In genomic region chr11:108220605-108221004, GRCm38 (mm10) we compare ENCODE assay signal across 25 mouse cellular contexts.
DNase-seq lines count a peak whose midpoint lies in the region; ATAC-seq and TF ChIP-seq lines count a peak whose summit lies in the region.
"Had no signal": no experiment of that assay in that cellular context is flagged by ENCODE, and none has a peak within 500 bp of the region (broad histone marks: within the 10 kb centered on the region; RNA-seq: fewer than 3 reads in every experiment).

No protein-coding gene starts in this region.

- no peak overlapping the region for H3K4me3 ChIP-seq in forebrain, embryonic 13.5 days
- H3K4me3 ChIP-seq in forebrain, embryonic 11.5 days (ENCODE audit: low read depth, low read length): no peak overlapping the region
- no peak overlapping the region for H3K4me3 ChIP-seq in left cerebral cortex, adult 2 months
- H3K4me3 ChIP-seq in CH12.LX (replicated peaks in 1 of 3; ENCODE audit: low read depth in 2 of 3, low read length in 2 of 3, poor library complexity in 1 of 3): no peak overlapping the region
- no peak overlapping the region for H3K4me3 ChIP-seq in limb, embryonic 10.5 days
- no peak overlapping the region for H3K4me3 ChIP-seq in liver, postnatal 0 days (ENCODE audit: low read depth, low read length)
- H3K4me3 ChIP-seq: hindbrain, embryonic 10.5 days; hindbrain, embryonic 15.5 days; kidney, embryonic 15.5 days; limb, embryonic 12.5 days; liver, embryonic 15.5 days had no signal

- ATAC-seq in forebrain, embryonic 13.5 days: no peak
- ATAC-seq in forebrain, embryonic 11.5 days (replicated peaks; ENCODE audit: low FRiP score): no peak
- ATAC-seq in liver, postnatal 0 days: no peak
- ATAC-seq: activated CD4-positive, CD25-positive, alpha-beta regulatory T cell, adult 4 months had no signal

- no peak overlapping the region for H3K9ac ChIP-seq in forebrain, embryonic 13.5 days
- H3K9ac ChIP-seq in forebrain, embryonic 11.5 days (ENCODE audit: low read length): no peak overlapping the region
- H3K9ac ChIP-seq in CH12.LX (ENCODE audit: insufficient read depth, low read depth): no peak overlapping the region
- H3K9ac ChIP-seq in liver, postnatal 0 days (replicated peaks): no peak overlapping the region
- H3K9ac ChIP-seq: hindbrain, embryonic 15.5 days; kidney, embryonic 15.5 days; limb, embryonic 12.5 days; liver, embryonic 15.5 days had no signal

- no peaks in the 10 kb centered on the region for H3K27me3 ChIP-seq in forebrain, embryonic 13.5 days
- H3K27me3 ChIP-seq in forebrain, embryonic 11.5 days (ENCODE audit: control insufficient read depth, insufficient read depth, low read length): no peaks in the 10 kb centered on the region
- H3K27me3 ChIP-seq in CH12.LX (replicated peaks): no peaks in the 10 kb centered on the region
- no peaks in the 10 kb centered on the region for H3K27me3 ChIP-seq in limb, embryonic 10.5 days (ENCODE audit: low read depth, poor library complexity, severe bottlenecking)
- H3K27me3 ChIP-seq in liver, postnatal 0 days (ENCODE audit: insufficient read depth, low read length): no peaks in the 10 kb centered on the region
- H3K27me3 ChIP-seq: hindbrain, embryonic 15.5 days; kidney, embryonic 15.5 days; limb, embryonic 12.5 days; liver, embryonic 15.5 days had no signal

- peak overlapping the region; percentile 74 for H3K27ac ChIP-seq in forebrain, embryonic 13.5 days
- H3K27ac ChIP-seq in forebrain, embryonic 11.5 days (ENCODE audit: low read depth, low read length): no peak overlapping the region
- peak overlapping the region; percentile 76 for H3K27ac ChIP-seq in left cerebral cortex, adult 2 months
- no peak overlapping the region for H3K27ac ChIP-seq in CH12.LX (ENCODE audit: insufficient read depth, low read depth)
- H3K27ac ChIP-seq in limb, embryonic 10.5 days: no peak overlapping the region
- H3K27ac ChIP-seq in liver, postnatal 0 days (ENCODE audit: low read depth): no peak overlapping the region
- H3K27ac ChIP-seq: hindbrain, embryonic 10.5 days; hindbrain, embryonic 15.5 days; kidney, embryonic 15.5 days; limb, embryonic 12.5 days; liver, embryonic 15.5 days had no signal

- in situ Hi-C loops in CH12.LX (cut with MboI; ENCODE audit: low pct_ligation_motif_present, low pct_unique_long_range_greater_than_20kb, low sequenced_read_pairs): loop anchor here (25.0 kb wide), 1 partner anchor 358 kb away; no protein-coding TSS in a partner anchor

- TF ChIP-seq CTCF in left cerebral cortex, adult 2 months (IDR thresholded peaks at IDR 0.05): no peak
- TF ChIP-seq CTCF in CH12.LX (conservative IDR thresholded peaks at IDR 0.05 in 1 of 2, IDR thresholded peaks at IDR 0.05 in 1 of 2; ENCODE audit: low read depth in 2 of 2, low read length in 2 of 2): no peak
- TF ChIP-seq CTCF in brain, embryonic 14.5 days (IDR thresholded peaks at IDR 0.05; ENCODE audit: borderline replicate concordance, extremely low read depth, insufficient read depth, insufficient read length): no peak
- TF ChIP-seq CTCF in liver, postnatal 0 days (IDR thresholded peaks at IDR 0.05; ENCODE audit: low read depth): no peak

- H3K36me3 ChIP-seq in forebrain, embryonic 13.5 days (ENCODE audit: poor library complexity, severe bottlenecking): no peaks in the 10 kb centered on the region
- no peaks in the 10 kb centered on the region for H3K36me3 ChIP-seq in forebrain, embryonic 11.5 days (ENCODE audit: control insufficient read depth, insufficient read depth, low read length)
- peaks cover 0 to 44% of the 10 kb centered on the region in 2 experiments for H3K36me3 ChIP-seq in CH12.LX (replicated peaks in 1 of 2; ENCODE audit: control insufficient read depth in 1 of 2, insufficient read depth in 1 of 2, low read length in 1 of 2)
- H3K36me3 ChIP-seq in limb, embryonic 10.5 days: no peaks in the 10 kb centered on the region
- no peaks in the 10 kb centered on the region for H3K36me3 ChIP-seq in liver, postnatal 0 days (replicated peaks; ENCODE audit: insufficient read depth, low read length)
- H3K36me3 ChIP-seq: hindbrain, embryonic 10.5 days; hindbrain, embryonic 15.5 days; kidney, embryonic 15.5 days; limb, embryonic 12.5 days; liver, embryonic 15.5 days had no signal

- intact Hi-C loops in left cerebral cortex, adult 2 months (cut with DNase I): loop anchor here (1.0 to 5.0 kb wide), 4 partner anchors 44 to 123 kb away; partner anchors contain the start of genes Apoh and Prkca
- intact Hi-C loops in left cerebral cortex, postnatal 36 days (cut with DNase I): loop anchor here (5.0 kb wide), 2 partner anchors 68 to 122 kb away; partner anchors contain the start of genes Apoh and Prkca

- no peak for TF ChIP-seq EP300 in CH12.LX (IDR thresholded peaks at IDR 0.05; ENCODE audit: low read length)
- no peak for TF ChIP-seq EP300 in liver, postnatal 0 days (IDR thresholded peaks at IDR 0.05; ENCODE audit: low read depth)

- dilution Hi-C loops in CH12.LX (cut with MboI; ENCODE audit: extremely low pct_ligation_motif_present, extremely low pct_unique_long_range_greater_than_20kb, low sequenced_read_pairs): no loop called here

- no peak for TF ChIP-seq POLR2A in CH12.LX (IDR thresholded peaks at IDR 0.05; ENCODE audit: low read depth, low read length)
- no peak for TF ChIP-seq POLR2A in brain, embryonic 14.5 days (IDR thresholded peaks at IDR 0.05; ENCODE audit: borderline replicate concordance, extremely low read depth, insufficient read depth, insufficient read length, poor library complexity, severe bottlenecking)

- no peak for DNase-seq in forebrain, embryonic 11.5 days (ENCODE audit: low spot score)
- DNase-seq in left cerebral cortex, adult 2 months (ENCODE audit: extremely low spot score in 1 of 2, low spot score in 2 of 2): no peak
- no peak for DNase-seq in left cerebral cortex, postnatal 36 days (ENCODE audit: low spot score in 2 of 2)
- DNase-seq in CH12.LX (ENCODE audit: extremely low read depth): no peak
- DNase-seq in brain, embryonic 14.5 days (ENCODE audit: low read depth): peak; percentile 23
- no peak for DNase-seq in limb, embryonic 10.5 days (ENCODE audit: low spot score)
- DNase-seq in liver, postnatal 0 days: no peak
- DNase-seq: adrenal gland, adult 2 months; adrenal gland, postnatal 36 days; cerebellum, adult 2 months; cerebellum, postnatal 25 days; gastrocnemius, postnatal 14 days; heart, postnatal 14 days; kidney, adult 18-20 months; kidney, postnatal 36 days; lung, postnatal 10 days; midbrain, embryonic 14.5 days; spleen, adult 18-20 months had no signal

- 84% methylated on average over 5 of the region's 5 CpGs for WGBS in forebrain, embryonic 13.5 days
- 78% methylated on average over 5 of the region's 5 CpGs for WGBS in forebrain, embryonic 11.5 days
- 96% methylated on average over 5 of the region's 5 CpGs for WGBS in limb, embryonic 10.5 days
- WGBS in liver, postnatal 0 days (ENCODE audit: insufficient replicate concordance): 70% methylated on average over 5 of the region's 5 CpGs

- H3K79me2 ChIP-seq in CH12.LX (replicated peaks; ENCODE audit: control insufficient read depth, extremely low read depth, insufficient read depth, poor library complexity, severe bottlenecking): peaks cover 10% of the 10 kb centered on the region

- no peaks in the 10 kb centered on the region for H3K9me3 ChIP-seq in forebrain, embryonic 13.5 days (replicated peaks)
- no peaks in the 10 kb centered on the region for H3K9me3 ChIP-seq in forebrain, embryonic 11.5 days (ENCODE audit: control insufficient read depth, low read length)
- H3K9me3 ChIP-seq in CH12.LX (replicated peaks; ENCODE audit: low read length): peaks cover 9% of the 10 kb centered on the region
- H3K9me3 ChIP-seq in limb, embryonic 10.5 days (replicated peaks): no peaks in the 10 kb centered on the region
- H3K9me3 ChIP-seq in liver, postnatal 0 days (ENCODE audit: low read length): no peaks in the 10 kb centered on the region
- H3K9me3 ChIP-seq: hindbrain, embryonic 10.5 days; hindbrain, embryonic 15.5 days; kidney, embryonic 15.5 days; limb, embryonic 12.5 days; liver, embryonic 15.5 days had no signal

- H3K4me1 ChIP-seq in forebrain, embryonic 13.5 days: peaks cover 54% of the 10 kb centered on the region
- H3K4me1 ChIP-seq in forebrain, embryonic 11.5 days (replicated peaks; ENCODE audit: control insufficient read depth, insufficient read depth, low read length): no peaks in the 10 kb centered on the region
- H3K4me1 ChIP-seq in CH12.LX (ENCODE audit: control insufficient read depth in 1 of 2, insufficient read depth in 2 of 2): peaks cover 19 to 78% of the 10 kb centered on the region in 2 experiments
- peaks cover 32% of the 10 kb centered on the region for H3K4me1 ChIP-seq in limb, embryonic 10.5 days
- H3K4me1 ChIP-seq in liver, postnatal 0 days (ENCODE audit: insufficient read depth): peaks cover 36% of the 10 kb centered on the region

- H3K4me2 ChIP-seq in forebrain, embryonic 13.5 days: no peak overlapping the region
- H3K4me2 ChIP-seq in forebrain, embryonic 11.5 days (ENCODE audit: low read depth, low read length, severe bottlenecking): no peak overlapping the region
- no peak overlapping the region for H3K4me2 ChIP-seq in CH12.LX (ENCODE audit: insufficient read depth, low read depth, poor library complexity, severe bottlenecking)
- H3K4me2 ChIP-seq in liver, postnatal 0 days (ENCODE audit: low read depth, low read length): no peak overlapping the region
- H3K4me2 ChIP-seq: hindbrain, embryonic 15.5 days; kidney, embryonic 15.5 days; limb, embryonic 12.5 days; liver, embryonic 15.5 days had no signal

- TF ChIP-seq RAD21 in CH12.LX (IDR thresholded peaks at IDR 0.05; ENCODE audit: low read depth, low read length): no peak

TF ChIP-seq in CH12.LX, 34 proteins besides CTCF, POLR2A, EP300 and RAD21:
- TF ChIP-seq JUND (conservative IDR thresholded peaks at IDR 0.05; ENCODE audit: low read depth, low read length) (no peak), MAFK (IDR thresholded peaks at IDR 0.05; ENCODE audit: insufficient replicate concordance, low read length) (peak; percentile 84)

Comparison
In these comparisons a context has a peak if more than half of its experiments do, and no peak if none do; other contexts are left out.
1. H3K27ac ChIP-seq: peak in forebrain, embryonic 13.5 days (single experiment) and left cerebral cortex, adult 2 months (single experiment); none in forebrain, embryonic 11.5 days (single experiment), CH12.LX (single experiment), limb, embryonic 10.5 days (single experiment) and liver, postnatal 0 days (single experiment).